Mouse (Mus musculus): ENCODE measurements around the gene Neb. TPM values are rescaled to one million over a fixed set of nuclear protein-coding genes. Genes with fewer than 3 reads are reported as not detected.
"Not testable (repeated sequence)": the region's sequence is repeated elsewhere in the genome, so short reads cannot be mapped to it uniquely, and the experiment has no call there.

Gene Neb
- polyA plus RNA-seq, 1 experiment from 2014 or later = 109 TPM

DNA sequence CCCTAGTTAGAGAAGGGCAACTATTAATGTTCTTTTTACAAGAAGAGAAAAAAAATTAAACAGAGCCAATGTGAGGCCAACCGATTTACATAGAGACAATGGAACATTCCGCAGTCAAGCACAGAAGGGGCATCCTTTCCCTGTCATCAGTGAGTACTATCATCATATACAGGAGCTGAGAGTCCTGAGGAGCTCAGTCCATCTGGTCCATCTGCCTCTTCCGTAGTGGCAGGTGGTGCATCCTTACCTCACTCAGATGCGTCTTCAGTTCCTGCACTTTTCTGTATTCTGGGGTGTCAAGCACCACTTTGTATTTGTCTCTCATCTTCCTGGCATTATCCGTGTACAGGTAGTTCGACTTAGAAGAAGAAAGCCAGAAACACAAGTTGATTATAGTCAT, 184.6 kb downstream of the Neb start:
- 92% methylated on average over 6 of the region's 6 CpGs for WGBS
- Histone ChIP-seq H3K9me3 (replicated peaks) (no peaks in the 10 kb centered on the region), H3K4me3 (replicated peaks) (no peak overlapping the region), H3K9ac (no peak overlapping the region), H3K36me3 (no peaks in the 10 kb centered on the region), H3K27ac (replicated peaks) (no peak overlapping the region), H3K27me3 (no peaks in the 10 kb centered on the region), H3K4me1 (no peaks in the 10 kb centered on the region), H3K4me2 (replicated peaks) (no peak overlapping the region)
- ATAC-seq (ENCODE audit: insufficient number of reproducible peaks, low FRiP score, low TSS enrichment, low read depth) = no peak

DNA sequence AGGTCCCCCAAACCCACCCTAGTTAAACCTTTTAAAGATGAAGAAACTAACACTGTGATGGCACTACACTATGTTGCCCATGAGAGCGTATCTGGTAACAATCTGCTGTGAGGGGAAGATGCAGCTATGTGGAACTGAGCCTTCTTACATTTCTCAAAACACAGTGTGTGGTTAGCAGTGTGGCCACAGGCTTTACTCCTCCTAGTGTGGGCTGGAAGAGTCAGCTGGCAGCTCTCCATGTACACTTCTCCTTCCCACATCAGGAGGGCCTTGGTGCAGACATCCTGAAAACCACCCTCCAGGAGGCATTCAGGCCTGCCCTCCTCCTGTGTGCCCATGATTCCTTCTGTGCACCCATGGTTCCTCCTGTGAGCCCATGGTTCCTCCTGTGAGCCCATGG, 198.6 kb downstream of the Neb start:
- Histone ChIP-seq H3K4me2 (replicated peaks) (no peak overlapping the region), H3K36me3 (no peaks in the 10 kb centered on the region), H3K4me3 (replicated peaks) (no peak overlapping the region), H3K9ac (no peak overlapping the region), H3K9me3 (replicated peaks) (no peaks in the 10 kb centered on the region), H3K4me1 (no peaks in the 10 kb centered on the region), H3K27ac (replicated peaks) (no peak overlapping the region), H3K27me3 (no peaks in the 10 kb centered on the region)
- ATAC-seq (ENCODE audit: insufficient number of reproducible peaks, low FRiP score, low TSS enrichment, low read depth) = peak; percentile 65; the same call in 1 of the 2 replicates
- 76% methylated on average over 1 of the region's 1 CpGs for WGBS

DNA sequence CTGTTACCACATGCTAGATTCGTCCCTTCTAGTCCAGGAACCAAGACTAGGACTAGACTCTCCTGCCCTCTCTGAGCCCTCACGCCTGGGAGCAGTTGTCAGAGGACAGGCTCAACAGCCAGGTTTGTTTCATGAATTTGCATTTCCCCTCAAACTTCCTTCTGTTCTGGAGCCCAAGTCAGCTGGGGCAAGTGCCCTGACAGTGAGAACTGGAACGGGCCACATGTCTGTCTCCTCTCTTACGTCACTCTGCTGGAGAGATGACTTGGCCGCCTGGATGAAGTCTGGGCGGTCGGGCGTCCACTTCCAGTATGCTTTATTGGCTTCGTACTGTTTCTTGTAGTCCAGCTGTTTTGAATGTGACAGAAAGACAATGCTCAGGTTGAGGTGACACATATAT, 200.5 kb downstream of the Neb start:
- Histone ChIP-seq H3K27me3 (no peaks in the 10 kb centered on the region), H3K36me3 (no peaks in the 10 kb centered on the region), H3K4me3 (replicated peaks) (no peak overlapping the region), H3K9me3 (replicated peaks) (no peaks in the 10 kb centered on the region), H3K27ac (replicated peaks) (no peak overlapping the region), H3K9ac (no peak overlapping the region), H3K4me2 (replicated peaks) (no peak overlapping the region), H3K4me1 (no peaks in the 10 kb centered on the region)
- WGBS = 87% methylated on average over 9 of the region's 9 CpGs
- ATAC-seq (ENCODE audit: insufficient number of reproducible peaks, low FRiP score, low TSS enrichment, low read depth) = no peak

DNA sequence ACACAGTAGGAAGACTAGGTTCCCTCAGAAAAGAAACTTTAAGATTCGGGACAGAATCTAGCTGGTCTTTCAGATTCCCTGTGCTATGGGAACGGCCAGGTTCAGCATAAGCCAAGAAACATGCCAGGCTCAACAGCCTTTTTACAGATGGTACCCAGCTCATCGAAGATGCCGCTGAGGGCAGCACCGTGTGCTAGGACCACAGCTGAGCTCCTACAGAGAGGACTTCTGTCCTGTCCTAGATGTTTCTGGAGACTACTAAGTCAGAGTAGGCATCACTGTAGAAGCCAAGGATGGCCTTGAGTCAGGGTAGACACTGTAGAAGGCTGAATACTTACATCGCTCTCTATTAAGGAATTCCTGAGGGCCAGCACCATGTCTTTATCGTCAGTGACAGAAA, 201.1 kb downstream of the Neb start:
- Histone ChIP-seq H3K9ac (no peak overlapping the region), H3K27ac (replicated peaks) (no peak overlapping the region), H3K4me3 (replicated peaks) (no peak overlapping the region), H3K27me3 (no peaks in the 10 kb centered on the region), H3K36me3 (no peaks in the 10 kb centered on the region), H3K4me1 (no peaks in the 10 kb centered on the region), H3K9me3 (replicated peaks) (no peaks in the 10 kb centered on the region), H3K4me2 (replicated peaks) (no peak overlapping the region)
- no peak for ATAC-seq (ENCODE audit: insufficient number of reproducible peaks, low FRiP score, low TSS enrichment, low read depth)
- 88% methylated on average over 7 of the region's 7 CpGs for WGBS

DNA sequence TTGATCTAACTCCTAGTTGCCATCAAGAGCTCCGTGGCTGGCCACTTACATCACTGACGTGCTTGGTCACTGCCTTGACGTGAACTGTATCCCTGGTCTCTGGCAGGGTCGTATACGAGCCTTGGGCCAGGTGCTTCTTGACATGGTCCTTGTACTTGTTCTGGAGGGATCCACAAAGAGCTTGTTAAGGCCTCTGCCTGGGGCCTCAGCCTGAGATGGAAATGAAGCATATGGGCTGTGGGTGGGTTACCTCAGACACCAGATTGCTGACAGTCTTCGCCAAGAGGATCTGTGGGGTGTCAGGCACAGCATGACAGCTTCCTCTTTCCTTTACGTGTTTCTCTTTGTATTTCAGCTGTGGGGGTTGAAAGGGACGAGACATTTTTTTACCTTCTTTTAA, 201.7 kb downstream of the Neb start:
- H3K9me3 ChIP-seq (replicated peaks) = no peaks in the 10 kb centered on the region
- H3K36me3 ChIP-seq = no peaks in the 10 kb centered on the region
- 71% methylated on average over 8 of the region's 8 CpGs for whole genome bisulfite sequencing
- H3K4me3 ChIP-seq (replicated peaks) = no peak overlapping the region
- no peak for ATAC-seq (ENCODE audit: insufficient number of reproducible peaks, low FRiP score, low TSS enrichment, low read depth)
- no peak overlapping the region for H3K9ac ChIP-seq
- H3K27me3 ChIP-seq = no peaks in the 10 kb centered on the region
- no peak overlapping the region for H3K27ac ChIP-seq (replicated peaks)
- no peaks in the 10 kb centered on the region for H3K4me1 ChIP-seq
- no peak overlapping the region for H3K4me2 ChIP-seq (replicated peaks)

DNA sequence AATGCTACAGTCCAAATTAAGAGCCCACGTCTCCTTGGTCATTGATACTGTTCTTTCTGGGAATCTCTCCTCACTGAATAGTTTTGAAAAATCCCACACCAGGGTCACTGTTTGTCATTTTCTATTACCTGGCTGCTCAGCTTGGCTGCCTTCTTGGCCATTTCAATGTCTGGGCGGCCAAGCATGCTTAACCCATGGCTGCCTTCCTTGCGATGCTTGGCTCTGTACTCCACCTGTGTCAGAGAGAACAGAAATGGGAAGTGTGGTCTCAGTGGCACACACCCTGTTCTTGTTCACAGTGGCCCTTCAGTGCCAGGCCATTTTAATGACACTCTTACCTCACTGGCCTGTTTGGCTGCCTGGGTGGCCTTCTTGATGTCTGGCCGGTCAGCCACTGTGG, 203.3 kb downstream of the Neb start:
- no peak for ATAC-seq (ENCODE audit: insufficient number of reproducible peaks, low FRiP score, low TSS enrichment, low read depth)
- Histone ChIP-seq H3K4me2 (replicated peaks) (no peak overlapping the region), H3K36me3 (no peaks in the 10 kb centered on the region), H3K4me1 (no peaks in the 10 kb centered on the region), H3K9me3 (replicated peaks) (no peaks in the 10 kb centered on the region), H3K27me3 (no peaks in the 10 kb centered on the region), H3K9ac (no peak overlapping the region), H3K4me3 (replicated peaks) (no peak overlapping the region), H3K27ac (replicated peaks) (no peak overlapping the region)
- 89% methylated on average over 4 of the region's 4 CpGs for WGBS

DNA sequence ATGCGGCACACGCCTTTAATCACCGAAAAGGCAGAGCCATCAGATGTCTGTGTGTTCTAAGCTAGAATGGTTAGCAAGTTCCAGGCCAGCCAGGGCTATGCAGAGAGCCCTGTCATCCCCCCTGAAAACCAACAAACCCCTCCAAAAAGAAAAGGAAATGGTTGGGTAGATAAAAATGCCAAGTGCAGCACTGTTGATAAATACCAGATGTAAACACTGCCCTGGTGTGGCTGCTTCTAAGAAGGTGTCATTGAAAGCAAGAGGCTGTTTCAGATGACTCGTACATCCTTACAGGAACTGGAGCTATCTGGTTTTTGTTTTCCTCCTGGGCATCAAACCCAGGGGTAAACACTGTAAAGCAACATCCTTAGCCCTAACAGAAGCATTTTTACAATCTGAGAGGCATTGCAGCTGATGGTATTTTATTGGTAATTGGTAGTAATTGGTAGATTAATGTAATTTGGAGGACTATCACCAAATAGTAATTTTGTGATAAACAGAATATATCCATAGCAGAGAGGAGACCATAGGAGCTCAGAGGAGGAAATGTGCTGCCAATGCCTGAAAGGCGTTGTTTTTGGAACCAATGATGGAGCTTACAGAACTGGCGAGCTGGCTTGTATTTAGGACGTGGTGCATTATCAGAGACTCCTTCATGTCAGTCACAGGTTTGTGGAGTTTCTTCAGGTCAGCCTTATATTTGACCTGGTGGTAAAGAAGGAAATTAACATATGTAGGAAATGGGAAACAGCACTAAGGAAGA, 208.8 kb downstream of the Neb start:
- Histone ChIP-seq H3K4me3 (replicated peaks) (no peak overlapping the region), H3K9me3 (replicated peaks) (no peaks in the 10 kb centered on the region), H3K4me1 (no peaks in the 10 kb centered on the region), H3K4me2 (replicated peaks) (no peak overlapping the region), H3K27ac (replicated peaks) (no peak overlapping the region), H3K36me3 (no peaks in the 10 kb centered on the region), H3K27me3 (no peaks in the 10 kb centered on the region), H3K9ac (no peak overlapping the region)
- no peak for ATAC-seq (ENCODE audit: insufficient number of reproducible peaks, low FRiP score, low TSS enrichment, low read depth)
- WGBS = 77% methylated on average over 7 of the region's 7 CpGs

DNA sequence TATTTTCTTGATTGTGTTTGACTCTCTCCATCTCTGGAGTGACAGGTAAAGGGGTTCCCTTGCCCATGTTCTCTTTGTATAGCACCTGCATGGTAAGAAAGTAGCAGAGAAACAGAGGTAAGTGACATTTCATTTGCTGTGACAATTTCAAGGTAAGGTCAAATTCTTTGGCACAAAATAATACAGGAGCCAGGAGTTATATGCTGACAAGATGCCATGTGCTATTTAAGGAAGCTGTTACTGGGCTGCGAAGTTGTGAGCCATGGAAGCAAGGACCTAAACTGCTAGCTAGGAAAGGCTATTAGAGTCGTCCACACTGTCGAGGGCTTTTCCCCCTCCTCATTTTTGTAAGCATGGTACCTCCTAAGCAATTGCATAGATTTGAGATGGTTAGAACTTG, 225.2 kb downstream of the Neb start:
- no peaks in the 10 kb centered on the region for H3K4me1 ChIP-seq
- no peaks in the 10 kb centered on the region for H3K9me3 ChIP-seq (replicated peaks)
- H3K36me3 ChIP-seq = no peaks in the 10 kb centered on the region
- no peak for ATAC-seq (ENCODE audit: insufficient number of reproducible peaks, low FRiP score, low TSS enrichment, low read depth)
- no peaks in the 10 kb centered on the region for H3K27me3 ChIP-seq
- H3K4me2 ChIP-seq (replicated peaks) = no peak overlapping the region
- 80% methylated on average over 3 of the region's 3 CpGs for WGBS
- H3K9ac ChIP-seq = no peak overlapping the region
- H3K27ac ChIP-seq (replicated peaks) = no peak overlapping the region
- no peak overlapping the region for H3K4me3 ChIP-seq (replicated peaks)

DNA sequence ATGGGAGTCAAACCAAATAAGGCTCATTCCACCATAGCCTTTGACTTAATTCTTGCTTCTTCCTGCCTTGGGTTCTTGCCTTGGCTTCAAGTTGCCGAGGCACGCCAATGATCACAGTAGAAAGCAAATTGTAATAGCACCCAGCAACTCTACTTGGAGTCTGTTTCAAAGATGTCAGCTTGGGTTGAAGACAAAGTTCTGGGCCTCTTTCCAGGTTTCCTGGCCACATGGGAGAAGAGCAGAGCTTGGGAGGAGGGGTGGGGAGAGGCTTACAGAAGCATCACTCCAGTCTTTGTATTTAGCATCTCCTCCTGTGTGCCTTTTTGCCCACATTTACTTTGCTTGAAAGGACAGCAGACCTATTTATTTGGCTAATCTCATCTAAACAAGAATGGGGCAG, 244.9 kb downstream of the Neb start:
- Histone ChIP-seq H3K9me3 (replicated peaks) (no peaks in the 10 kb centered on the region), H3K4me3 (replicated peaks) (no peak overlapping the region), H3K36me3 (peaks cover 17% of the 10 kb centered on the region; the same call in 1 of the 2 replicates), H3K4me2 (replicated peaks) (no peak overlapping the region), H3K9ac (no peak overlapping the region), H3K27ac (replicated peaks) (no peak overlapping the region), H3K27me3 (no peaks in the 10 kb centered on the region), H3K4me1 (no peaks in the 10 kb centered on the region)
- no peak for ATAC-seq (ENCODE audit: insufficient number of reproducible peaks, low FRiP score, low TSS enrichment, low read depth)
- 80% methylated on average over 2 of the region's 2 CpGs for WGBS

DNA sequence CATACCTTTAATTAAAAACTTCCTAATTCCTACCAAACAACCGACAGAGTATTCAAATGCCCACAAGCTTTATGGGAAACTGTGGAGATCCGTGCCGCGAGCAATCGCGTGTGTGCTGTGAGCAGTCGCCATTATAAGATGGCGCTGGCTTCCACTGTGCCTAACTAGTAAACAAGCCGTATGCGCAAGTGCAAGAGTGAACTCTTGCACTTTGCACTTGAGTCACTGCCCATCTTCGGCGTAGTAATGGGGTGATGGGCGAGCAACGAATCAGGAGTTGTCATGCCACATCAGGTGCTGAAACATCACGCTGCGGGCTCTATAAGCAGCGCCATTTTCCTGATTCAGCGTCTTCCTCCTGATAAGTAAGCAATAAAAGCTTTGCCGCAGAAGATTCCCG, 246.9 kb downstream of the Neb start:
- WGBS = 98% methylated on average over 20 of the region's 20 CpGs
- H3K4me2 ChIP-seq (replicated peaks); H3K9ac ChIP-seq: not testable (repeated sequence)

DNA sequence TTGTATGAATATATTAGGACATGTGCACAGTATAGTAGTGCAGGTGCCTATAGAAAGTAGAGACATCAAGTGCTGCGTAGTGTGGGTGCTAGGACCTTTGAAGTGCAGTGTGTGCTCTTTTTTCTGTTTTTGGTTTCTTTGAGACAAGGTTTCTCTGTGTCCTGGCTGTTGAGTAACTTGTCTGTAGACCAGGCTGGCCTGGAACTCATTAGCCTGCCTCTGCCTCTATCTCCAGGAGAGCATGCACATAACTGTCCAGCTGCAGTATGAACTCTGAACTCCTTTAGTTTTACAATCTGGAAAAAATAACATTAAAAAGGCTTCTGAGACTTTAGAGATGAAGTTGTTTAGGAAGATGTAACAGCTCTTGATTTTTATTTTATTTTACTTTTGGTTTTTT, 264.2 kb downstream of the Neb start:
- Histone ChIP-seq H3K4me2 (replicated peaks) (no peak overlapping the region), H3K4me3 (replicated peaks) (no peak overlapping the region), H3K27ac (replicated peaks) (no peak overlapping the region), H3K27me3 (no peaks in the 10 kb centered on the region), H3K36me3 (peaks cover 75% of the 10 kb centered on the region), H3K9me3 (replicated peaks) (no peaks in the 10 kb centered on the region), H3K9ac (no peak overlapping the region), H3K4me1 (no peaks in the 10 kb centered on the region)
- WGBS = 57% methylated on average over 1 of the region's 1 CpGs
- ATAC-seq (ENCODE audit: insufficient number of reproducible peaks, low FRiP score, low TSS enrichment, low read depth) = no peak

More for the DNA sequence above, 246.9 kb downstream of the Neb start:
- not testable (repeated sequence) for H3K4me3 ChIP-seq (replicated peaks); ATAC-seq (ENCODE audit: insufficient number of reproducible peaks, low FRiP score, low TSS enrichment, low read depth); H3K4me1 ChIP-seq; H3K9me3 ChIP-seq (replicated peaks); H3K27ac ChIP-seq (replicated peaks); H3K27me3 ChIP-seq
- H3K36me3 ChIP-seq = peaks cover 17% of the 10 kb centered on the region
